Mouse (Mus musculus) urinary bladder, postnatal 14 days (tissue): Measurements from ENCODE around the gene Tmem143.
"Not testable (repeated sequence)": the region's sequence is repeated elsewhere in the genome, so short reads cannot be mapped to it uniquely, and the experiment has no call there.

ENCODE experiments used
- DNase-seq: peaks from one replicate; pipeline ENCODE4 v3.0.0; 2021; ENCODE audit warnings: low spot score

Tmem143 gene

DNA sequence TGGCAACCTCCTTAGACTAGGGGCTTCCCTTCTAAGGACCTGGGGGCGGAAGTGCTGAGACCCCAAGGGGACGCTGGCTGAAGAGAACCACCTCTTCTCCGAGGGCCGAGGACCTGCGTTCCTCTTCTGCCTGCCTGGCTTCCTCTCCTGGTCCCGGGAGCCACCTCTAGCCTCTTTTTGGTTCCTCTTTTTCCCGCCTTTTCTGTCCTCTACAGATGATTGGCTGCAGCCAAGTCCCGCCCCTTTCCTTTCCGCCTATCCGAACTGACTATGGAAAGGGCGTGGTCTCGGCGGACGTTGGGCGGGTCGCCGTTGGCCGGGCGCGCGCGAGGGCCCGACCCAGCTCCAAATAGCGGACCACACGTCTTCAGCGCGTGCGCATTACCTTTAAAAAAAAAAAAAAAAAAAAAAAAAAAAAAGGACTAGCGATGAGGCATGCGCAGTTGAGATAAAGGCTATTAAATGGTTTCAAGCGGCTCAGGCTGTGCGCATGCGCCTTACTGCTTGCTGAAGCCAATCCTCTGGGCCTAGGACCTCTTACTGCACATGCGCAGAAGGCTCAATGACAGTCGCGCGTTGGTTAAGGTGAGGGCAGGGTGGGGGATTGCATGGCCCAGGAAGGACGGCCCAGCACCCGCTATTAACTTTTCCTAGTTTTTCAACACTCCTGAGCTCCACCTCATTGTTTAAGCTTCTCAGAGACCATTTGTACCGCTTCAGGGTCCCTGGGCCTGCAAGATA lies at the start of gene Tmem143, which contains the start of gene Syngr4:
Tmem143 (plus strand) TSS at position 425 of the 741 bp plus-strand sequence.
Syngr4 (minus strand) TSS at position 198 of the 741 bp plus-strand sequence.
- peak; percentile 96 for DNase-seq

DNA sequence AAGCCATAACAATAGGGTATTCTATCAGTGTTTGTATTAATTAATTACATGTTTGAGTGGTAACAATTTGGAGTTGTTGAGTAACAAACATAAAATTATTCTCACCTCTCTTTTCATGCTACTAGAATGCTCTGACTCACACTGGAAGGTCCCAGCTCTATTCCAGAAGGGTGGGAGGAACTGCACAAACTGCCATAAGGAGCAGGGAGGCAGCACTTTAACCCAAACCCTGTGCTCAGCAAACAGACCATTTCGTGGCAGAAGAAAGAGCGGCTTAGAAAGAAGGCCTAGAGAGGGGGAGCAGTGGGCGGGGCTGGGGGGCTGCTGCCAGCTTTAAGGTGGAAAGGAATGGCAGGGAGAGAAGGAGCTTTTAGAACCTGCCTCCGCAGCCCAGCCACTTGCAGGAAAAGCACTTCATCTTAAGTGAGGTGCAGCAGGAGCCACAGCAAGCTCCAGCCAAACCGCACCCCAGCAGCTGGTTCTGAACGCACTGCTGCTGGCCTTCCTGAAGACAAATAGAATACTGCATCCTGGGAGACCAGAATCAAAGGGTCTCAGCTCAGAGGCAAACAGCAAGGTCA lies 48.2 kb upstream of the Tmem143 start:
- no peak for DNase-seq

DNA sequence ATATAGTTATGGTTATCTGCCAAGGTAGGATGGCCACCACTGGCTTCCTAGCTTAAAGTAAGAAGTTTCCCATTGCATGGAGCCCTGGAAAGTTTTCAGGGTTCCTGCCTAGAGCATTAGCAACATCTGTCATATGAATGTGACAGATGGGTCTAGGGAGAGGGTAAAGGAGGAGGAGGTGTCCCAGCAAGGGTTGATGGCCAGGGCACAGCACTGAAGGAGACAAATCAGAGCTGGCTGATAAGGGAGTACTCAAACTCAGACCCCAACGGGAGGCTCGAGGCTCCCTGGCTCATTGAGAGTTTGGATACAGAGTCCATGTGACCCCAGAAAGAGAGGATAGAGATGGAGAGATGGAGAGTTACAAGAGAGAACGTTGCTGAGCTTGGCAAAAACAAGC lies 46.1 kb upstream of the Tmem143 start:
- no peak for DNase-seq

DNA sequence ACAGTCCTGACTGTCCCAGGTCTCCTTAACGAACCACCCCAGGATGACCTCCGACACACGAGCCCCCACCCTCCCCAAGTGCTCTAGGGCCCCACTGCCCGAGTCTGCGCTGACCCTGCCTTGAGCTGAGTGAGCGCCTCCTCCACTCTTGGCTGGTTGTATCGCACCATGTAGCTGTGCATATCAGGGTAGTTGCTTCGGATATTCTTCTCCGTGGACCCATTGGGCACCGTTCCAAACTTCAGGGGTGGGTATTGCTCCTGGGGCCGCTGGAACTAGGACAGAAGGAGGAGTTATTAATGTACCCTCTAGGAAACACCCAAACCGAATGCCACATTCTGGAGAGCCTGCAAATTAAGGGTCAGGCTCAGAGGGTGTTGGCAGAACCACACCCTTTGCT lies 43.7 kb upstream of the Tmem143 start:
- no peak for DNase-seq

GRCm38 (mm10) chr7:45856950-45857901 lies 39.5 kb upstream of the Tmem143 start:
- no peak for DNase-seq

DNA sequence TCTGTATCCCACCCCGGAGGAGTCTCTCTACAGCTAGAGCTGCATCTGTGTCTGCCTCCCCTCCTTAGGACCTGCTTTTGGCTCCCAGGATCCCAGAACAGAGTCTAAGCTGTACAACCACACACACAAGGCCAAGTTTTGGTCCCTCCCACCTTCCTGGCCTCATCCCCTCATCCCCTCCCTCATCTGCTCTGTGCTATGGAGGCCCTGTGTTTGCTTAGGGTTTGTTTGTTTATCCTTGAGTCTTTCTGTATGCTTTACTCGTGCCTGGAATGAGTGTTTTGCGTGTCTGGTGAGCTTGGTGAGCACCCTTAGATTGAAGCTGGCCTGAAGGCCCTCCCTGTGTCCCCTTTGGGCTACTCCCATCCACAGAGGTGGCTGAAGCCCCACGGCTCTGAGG lies 37.7 kb upstream of the Tmem143 start:
- no peak for DNase-seq

DNA sequence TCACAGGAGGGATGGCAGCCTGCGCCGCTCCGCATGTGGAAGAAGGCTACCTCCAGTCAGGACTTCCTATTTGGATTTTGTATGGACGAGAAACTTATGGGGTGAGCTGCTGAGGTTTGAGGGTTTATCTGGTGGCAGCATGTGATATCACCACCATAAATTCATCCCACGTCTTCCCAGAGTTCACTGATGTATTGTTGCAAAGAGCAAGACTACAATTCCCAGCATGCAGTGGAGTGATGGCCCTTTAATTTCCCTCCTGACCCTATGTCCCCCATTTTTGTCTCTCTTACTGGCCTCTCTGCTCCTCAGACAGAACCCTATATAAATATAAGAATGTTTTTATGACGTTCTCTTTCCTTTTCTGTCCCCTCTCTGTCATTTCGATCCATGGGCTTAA lies 33.9 kb upstream of the Tmem143 start:
- DNase-seq, result no peak

- DNase-seq, result no peak
These were observed 32.3 kb upstream of the Tmem143 start for GRCm38 (mm10) chr7:45864435-45864834.

- DNase-seq, result peak; percentile 93
These were observed 30.5 kb upstream of the Tmem143 start for GRCm38 (mm10) chr7:45865925-45866910.

DNA sequence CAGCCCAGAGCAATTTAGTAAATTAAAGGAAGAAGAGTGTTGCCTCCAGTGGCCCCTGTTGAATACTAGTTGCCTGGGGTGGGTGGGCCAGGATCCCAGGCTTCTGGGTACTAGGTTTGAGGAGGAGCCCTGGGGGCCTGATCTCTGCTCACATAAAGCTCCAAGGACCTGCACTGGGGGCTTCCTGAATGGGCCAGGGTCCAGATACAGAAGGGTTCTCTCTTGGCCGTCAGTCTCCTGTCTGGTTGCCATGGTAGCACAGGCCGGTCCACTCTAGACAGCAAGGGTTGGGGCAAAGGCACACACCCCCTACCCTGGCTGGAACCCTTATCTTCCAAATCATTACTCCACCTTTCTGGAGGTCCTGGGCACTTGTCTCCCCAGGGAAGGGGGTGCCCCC lies 28.9 kb upstream of the Tmem143 start:
- no peak for DNase-seq

- DNase-seq, result no peak
These were observed 27.6 kb upstream of the Tmem143 start for GRCm38 (mm10) chr7:45869107-45869670.

GRCm38 (mm10) chr7:45869787-45870186 lies 27.0 kb upstream of the Tmem143 start:
- no peak for DNase-seq

- DNase-seq, result no peak
These were observed 26.3 kb upstream of the Tmem143 start for GRCm38 (mm10) chr7:45870282-45871058.

- peak; percentile 90 for DNase-seq
These were observed 24.1 kb upstream of the Tmem143 start, which contains the start of gene Kdelr1 for GRCm38 (mm10) chr7:45872624-45873023. Kdelr1 (plus strand) TSS chr7:45872772.

GRCm38 (mm10) chr7:45873061-45873947 lies 23.4 kb upstream of the Tmem143 start:
- peak; percentile 61 for DNase-seq

GRCm38 (mm10) chr7:45876895-45877294 lies 19.8 kb upstream of the Tmem143 start:
- DNase-seq, result no peak

DNA sequence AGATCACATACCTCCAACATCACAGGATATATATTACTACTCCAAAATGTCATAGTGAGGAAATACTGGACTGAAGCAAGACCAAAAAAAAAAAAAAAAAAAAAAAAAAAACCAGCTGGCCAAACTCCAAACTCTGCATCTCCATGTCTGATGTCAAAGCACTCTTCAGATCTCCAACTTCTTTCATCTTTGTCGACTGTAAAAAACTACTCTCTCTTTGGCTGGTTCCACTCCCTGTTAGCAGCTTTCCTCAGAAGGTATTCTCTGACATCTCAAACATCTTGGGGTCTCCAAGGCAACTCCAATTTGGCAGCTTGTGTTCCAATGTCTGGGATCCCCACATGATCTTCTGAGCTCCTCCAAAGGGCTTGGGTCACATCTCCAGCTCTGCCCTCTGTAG lies 18.5 kb upstream of the Tmem143 start, which contains the start of gene Grin2d:
Grin2d (minus strand) TSS at position 101 of the 400 bp plus-strand sequence.
- DNase-seq, result not testable (repeated sequence)

DNA sequence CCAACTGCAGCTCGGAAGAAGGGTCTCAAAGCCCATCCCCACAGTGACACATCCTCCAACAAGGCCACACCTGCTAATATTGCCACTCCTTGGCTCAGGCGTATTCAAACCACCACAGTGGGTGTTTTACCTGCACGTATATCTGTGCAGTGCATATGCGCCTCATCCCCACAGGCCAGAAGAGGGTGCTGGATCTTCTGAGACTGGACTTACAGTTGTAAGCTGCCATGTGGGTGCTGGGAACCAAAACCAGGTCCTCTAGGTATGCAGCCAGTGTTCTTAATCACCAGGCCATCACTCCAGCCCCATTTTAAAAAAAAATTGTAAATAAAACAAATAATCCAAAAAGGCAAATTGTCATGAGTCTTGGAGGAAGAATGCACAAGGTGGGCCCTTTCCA lies 16.2 kb upstream of the Tmem143 start:
- no peak for DNase-seq

GRCm38 (mm10) chr7:45881011-45881410 lies 15.7 kb upstream of the Tmem143 start:
- no peak for DNase-seq
